Mouse (Mus musculus): ENCODE results near the gene 4833423E24Rik. TPM values are rescaled to one million over a fixed set of nuclear protein-coding genes. Genes with fewer than 3 reads are reported as not detected.

4833423E24Rik gene
- polyA plus RNA-seq, 1 experiment from 2014 or later, result 0.06 TPM

DNA sequence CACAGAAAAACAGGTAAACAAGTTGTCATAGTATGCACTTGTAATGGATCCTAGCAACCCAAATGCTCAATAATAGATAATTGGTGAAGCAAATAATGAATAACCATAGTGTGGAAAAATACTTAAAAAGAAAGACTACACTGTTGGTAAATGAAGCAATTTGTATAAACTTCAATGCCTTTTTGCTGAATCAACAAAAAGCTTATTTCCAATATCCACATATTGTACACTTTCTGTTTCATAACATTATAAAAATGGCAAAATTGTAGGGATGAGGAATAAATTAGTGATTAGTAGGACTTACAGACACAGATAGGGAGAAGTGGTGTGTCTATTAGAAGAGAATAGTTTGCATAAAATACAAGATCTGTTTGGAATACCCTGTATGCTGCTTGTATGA is 76.3 kb downstream of the 4833423E24Rik start:
- Histone ChIP-seq H3K36me3 (no peaks in the 10 kb centered on the region), H3K27ac (replicated peaks) (no peak overlapping the region), H3K9ac (no peak overlapping the region), H3K27me3 (no peaks in the 10 kb centered on the region), H3K9me3 (no peaks in the 10 kb centered on the region), H3K4me3 (no peak overlapping the region), H3K4me2 (no peak overlapping the region), H3K4me1 (replicated peaks) (no peaks in the 10 kb centered on the region)
- no peak for ATAC-seq (ENCODE audit: low FRiP score, low read depth)

GRCm38 (mm10) chr2:85436351-85436750 is 82.5 kb downstream of the 4833423E24Rik start, which contains the start of gene Olfr994:
Gene Olfr994, minus strand, starts transcription at chr2:85436451.
- 92% methylated on average over 3 of the region's 3 CpGs for WGBS
- Histone ChIP-seq H3K36me3 (no peaks in the 10 kb centered on the region), H3K27ac (replicated peaks) (no peak within 1 kb of the TSS), H3K4me3 (no peak within 1 kb of the TSS), H3K27me3 (no peaks in the 10 kb centered on the region), H3K9me3 (no peaks in the 10 kb centered on the region), H3K9ac (no peak within 1 kb of the TSS), H3K4me1 (replicated peaks) (no peaks in the 10 kb centered on the region), H3K4me2 (no peak within 1 kb of the TSS)
- ATAC-seq (ENCODE audit: low FRiP score, low read depth), result no peak

Other genes starting within 250 kb of the 4833423E24Rik start
- not detected in 2 replicates for gene Olfr987, start 179.7 kb downstream of the 4833423E24Rik start, polyA plus RNA-seq (2015; fragmentation: Nextera tagmentation; extraction: Ambion mirVana)
- not detected in 2 replicates for gene Olfr988, start 155.8 kb downstream of the 4833423E24Rik start, polyA plus RNA-seq (2015; fragmentation: Nextera tagmentation; extraction: Ambion mirVana)
- not detected in 2 replicates for gene Olfr992, start 109.6 kb downstream of the 4833423E24Rik start, polyA plus RNA-seq (2015; fragmentation: Nextera tagmentation; extraction: Ambion mirVana)
- not detected in 2 replicates for gene Olfr993, start 104.1 kb downstream of the 4833423E24Rik start, polyA plus RNA-seq (2015; fragmentation: Nextera tagmentation; extraction: Ambion mirVana)
- gene Olfr994, start 82.6 kb downstream of the 4833423E24Rik start, polyA plus RNA-seq (2015; fragmentation: Nextera tagmentation; extraction: Ambion mirVana), result not detected in 2 replicates
- gene Olfr995, start 75.4 kb downstream of the 4833423E24Rik start, polyA plus RNA-seq (2015; fragmentation: Nextera tagmentation; extraction: Ambion mirVana), result not detected in 2 replicates
- gene Olfr996, start 60.2 kb upstream of the 4833423E24Rik start, polyA plus RNA-seq (2015; fragmentation: Nextera tagmentation; extraction: Ambion mirVana), result not detected in 2 replicates
- gene Olfr998, start 69.9 kb upstream of the 4833423E24Rik start, polyA plus RNA-seq (2015; fragmentation: Nextera tagmentation; extraction: Ambion mirVana), result not detected in 2 replicates
- gene Olfr1000, start 92.9 kb upstream of the 4833423E24Rik start, polyA plus RNA-seq (2015; fragmentation: Nextera tagmentation; extraction: Ambion mirVana), result not detected in 2 replicates
- not detected in 2 replicates for gene Olfr1002, start 131.7 kb upstream of the 4833423E24Rik start, polyA plus RNA-seq (2015; fragmentation: Nextera tagmentation; extraction: Ambion mirVana)
- gene Olfr154, start 145.4 kb upstream of the 4833423E24Rik start, polyA plus RNA-seq (2015; fragmentation: Nextera tagmentation; extraction: Ambion mirVana), result not detected in 2 replicates
- gene Olfr1006, start 159.7 kb upstream of the 4833423E24Rik start, polyA plus RNA-seq (2015; fragmentation: Nextera tagmentation; extraction: Ambion mirVana), result not detected in 2 replicates
- gene Olfr1008, start 170.4 kb upstream of the 4833423E24Rik start, polyA plus RNA-seq (2015; fragmentation: Nextera tagmentation; extraction: Ambion mirVana), result not detected in 2 replicates
- not detected in 2 replicates for gene Olfr1009, start 196.4 kb upstream of the 4833423E24Rik start, polyA plus RNA-seq (2015; fragmentation: Nextera tagmentation; extraction: Ambion mirVana)
- gene Olfr1012, start 243.7 kb upstream of the 4833423E24Rik start, polyA plus RNA-seq (2015; fragmentation: Nextera tagmentation; extraction: Ambion mirVana), result not detected in 2 replicates
- gene Olfr1013, start 248.1 kb upstream of the 4833423E24Rik start, polyA plus RNA-seq (2015; fragmentation: Nextera tagmentation; extraction: Ambion mirVana), result not detected in 2 replicates